Mouse (Mus musculus) CD4-positive, CD25-positive, alpha-beta regulatory T cell (primary cell): Measurements from ENCODE around the gene Toporsl. TPM values are rescaled to one million over a fixed set of nuclear protein-coding genes. Genes with fewer than 3 reads are reported as not detected.

Source experiments
- polyA plus RNA-seq: library from polyadenylated mRNA; unstranded; fragments of 100-300 nt; shearing (Covaris generic); gene quantifications from one replicate; pipeline ENCODE4 v1.2.1, GENCODE M21; 2017

The Toporsl gene
- polyA plus RNA-seq: not detected

GRCm38 (mm10) chr4:52595927-52596326, at the start of gene Toporsl:
Gene Toporsl, plus strand, starts transcription at chr4:52596274.

Other genes starting within 250 kb of the Toporsl start
- gene Smc2, start 157.0 kb upstream of the Toporsl start, polyA plus RNA-seq: 40.8 TPM
- not detected for gene Vma21-ps, start 99.0 kb upstream of the Toporsl start, polyA plus RNA-seq
- not detected for gene Olfr275, start 218.3 kb downstream of the Toporsl start, polyA plus RNA-seq